Comparison of ENCODE assay signal across 22 mouse cellular contexts in the genomic region with DNA sequence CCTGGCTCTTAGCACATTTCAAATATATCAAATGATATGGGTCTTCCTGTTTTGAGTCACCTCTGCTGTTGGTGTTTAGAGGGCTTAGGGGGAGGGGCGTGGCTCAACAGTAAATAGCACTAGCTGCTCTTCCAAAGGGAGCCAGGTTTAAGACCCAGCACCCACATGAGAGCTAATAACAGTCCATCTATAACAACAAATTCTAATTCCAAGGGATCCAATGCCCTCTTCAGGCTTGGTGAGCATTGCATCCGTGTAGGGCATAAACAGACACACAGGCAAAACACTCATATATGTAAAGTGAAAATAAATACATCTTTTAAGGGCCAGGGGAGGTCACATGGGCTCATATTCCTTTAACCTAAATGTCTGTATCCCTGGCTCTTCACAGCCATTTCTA.
DNase-seq lines count a peak whose midpoint lies in the region; ATAC-seq and TF ChIP-seq lines count a peak whose summit lies in the region.
"Had no signal": no experiment of that assay in that cellular context is flagged by ENCODE, and none has a peak within 500 bp of the region (broad histone marks: within the 10 kb centered on the region; RNA-seq: fewer than 3 reads in every experiment).

No protein-coding gene starts in this region.

- intact Hi-C loops in heart, postnatal 10 days (cut with DNase I), result no loop called here
- intact Hi-C loops in heart, postnatal 25 days (cut with DNase I), result no loop called here
- intact Hi-C loops in gastrocnemius, postnatal 36 days (cut with DNase I), result no loop called here

- TF ChIP-seq EP300 in stomach, postnatal 0 days (optimal IDR thresholded peaks at IDR 0.05), result no peak

- no peak overlapping the region for H3K9ac ChIP-seq in stomach, postnatal 0 days (ENCODE audit: low read length)
- H3K9ac ChIP-seq: embryonic facial prominence, embryonic 13.5 days; embryonic facial prominence, embryonic 15.5 days; forebrain, embryonic 13.5 days; forebrain, embryonic 15.5 days had no signal

- no peak overlapping the region for H3K4me3 ChIP-seq in heart, embryonic 10.5 days
- no peak overlapping the region for H3K4me3 ChIP-seq in layer of hippocampus, adult 2 months
- no peak overlapping the region for H3K4me3 ChIP-seq in stomach, postnatal 0 days (ENCODE audit: low read depth, low read length)
- H3K4me3 ChIP-seq: embryonic facial prominence, embryonic 13.5 days; embryonic facial prominence, embryonic 15.5 days; erythroblast, embryonic 14.5 days; forebrain, embryonic 10.5 days; forebrain, embryonic 13.5 days; forebrain, embryonic 15.5 days had no signal

- 0 out of 2 replicates have a peak, but pooled peaks have one; percentile 10 for TF ChIP-seq CTCF in layer of hippocampus, adult 2 months (conservative IDR thresholded peaks at IDR 0.05)
- peak; percentile 15; the same call in 1 of the 2 replicates for TF ChIP-seq CTCF in stomach, postnatal 0 days (IDR thresholded peaks at IDR 0.05; ENCODE audit: low read depth)

- H3K9me3 ChIP-seq in heart, embryonic 10.5 days, result no peaks in the 10 kb centered on the region
- H3K9me3 ChIP-seq in stomach, postnatal 0 days (ENCODE audit: control insufficient read depth, low read length), result no peaks in the 10 kb centered on the region
- H3K9me3 ChIP-seq: embryonic facial prominence, embryonic 13.5 days; embryonic facial prominence, embryonic 15.5 days; forebrain, embryonic 10.5 days; forebrain, embryonic 13.5 days; forebrain, embryonic 15.5 days had no signal

- no peak overlapping the region for H3K4me2 ChIP-seq in stomach, postnatal 0 days (replicated peaks; ENCODE audit: low read depth)
- H3K4me2 ChIP-seq: embryonic facial prominence, embryonic 13.5 days; embryonic facial prominence, embryonic 15.5 days; forebrain, embryonic 13.5 days; forebrain, embryonic 15.5 days had no signal

- peaks cover 4% of the 10 kb centered on the region; the same call in 1 of the 2 replicates for H3K4me1 ChIP-seq in heart, embryonic 10.5 days
- no peaks in the 10 kb centered on the region for H3K4me1 ChIP-seq in stomach, postnatal 0 days (replicated peaks; ENCODE audit: control insufficient read depth, insufficient read depth)
- H3K4me1 ChIP-seq: embryonic facial prominence, embryonic 15.5 days had no signal

- H3K36me3 ChIP-seq in heart, embryonic 10.5 days, result no peaks in the 10 kb centered on the region
- no peaks in the 10 kb centered on the region for H3K36me3 ChIP-seq in stomach, postnatal 0 days (ENCODE audit: control insufficient read depth, insufficient read depth, low read length)
- H3K36me3 ChIP-seq: embryonic facial prominence, embryonic 13.5 days; embryonic facial prominence, embryonic 15.5 days; forebrain, embryonic 10.5 days; forebrain, embryonic 15.5 days had no signal

- no peaks in the 10 kb centered on the region for H3K27me3 ChIP-seq in heart, embryonic 10.5 days (ENCODE audit: insufficient read depth, poor library complexity, severe bottlenecking)
- no peaks in the 10 kb centered on the region for H3K27me3 ChIP-seq in stomach, postnatal 0 days (ENCODE audit: control insufficient read depth, insufficient read depth, low read length)
- H3K27me3 ChIP-seq: embryonic facial prominence, embryonic 13.5 days; embryonic facial prominence, embryonic 15.5 days; forebrain, embryonic 13.5 days; forebrain, embryonic 15.5 days had no signal

- peak; percentile 51 for DNase-seq in heart, adult 11 months
- no peak for DNase-seq in heart, postnatal 10 days
- peak; percentile 48 for DNase-seq in heart, embryonic 10.5 days (ENCODE audit: low spot score)
- DNase-seq in heart, postnatal 25 days (ENCODE audit: low spot score), result no peak
- no peak for DNase-seq in layer of hippocampus, adult 2 months (ENCODE audit: low spot score in 2 of 2)
- no peak for DNase-seq in layer of hippocampus, adult 9-10 months (ENCODE audit: low spot score)
- DNase-seq in stomach, postnatal 0 days (ENCODE audit: low spot score), result no peak
- DNase-seq in gastrocnemius, postnatal 36 days, result no peak
- DNase-seq: adrenal gland, adult 2 months; adrenal gland, postnatal 10 days; adrenal gland, postnatal 25 days; cerebellum, adult 11 months; cerebellum, adult 18-20 months; cerebellum, adult 8-10 months; cerebellum, adult 9-11 months; embryo, embryonic 11 days had no signal

- 75% methylated on average over 2 of the region's 2 CpGs for WGBS in heart, embryonic 10.5 days
- 59% methylated on average over 2 of the region's 2 CpGs for WGBS in stomach, postnatal 0 days

- ATAC-seq in stomach, postnatal 0 days (ENCODE audit: low FRiP score, low TSS enrichment), result no peak

- no peak overlapping the region for H3K27ac ChIP-seq in heart, embryonic 10.5 days
- H3K27ac ChIP-seq in layer of hippocampus, adult 2 months, result no peak overlapping the region
- H3K27ac ChIP-seq in stomach, postnatal 0 days (replicated peaks), result no peak overlapping the region
- H3K27ac ChIP-seq: embryonic facial prominence, embryonic 13.5 days; embryonic facial prominence, embryonic 15.5 days; forebrain, embryonic 10.5 days; forebrain, embryonic 13.5 days; forebrain, embryonic 15.5 days had no signal

Comparison
In these comparisons a context has a peak if more than half of its experiments do, and no peak if none do; other contexts are left out.
1. DNase-seq: peak in heart, adult 11 months (single experiment) and heart, embryonic 10.5 days (single experiment); none in heart, postnatal 10 days (0 of 2), heart, postnatal 25 days (single experiment), layer of hippocampus, adult 2 months (0 of 2), layer of hippocampus, adult 9-10 months (single experiment), stomach, postnatal 0 days (single experiment) and gastrocnemius, postnatal 36 days (0 of 2).